Mouse (Mus musculus) lung, adult 2 months (tissue): Measurements from ENCODE around the gene Larp1b. TPM values are rescaled to one million over a fixed set of nuclear protein-coding genes. Genes with fewer than 3 reads are reported as not detected.

Experiments used
- DNase-seq: peaks from one replicate; pipeline ENCODE4 v3.0.0; 2022
- H3K4me1 ChIP-seq: fragments of 200-500 bp; 2 replicates; pipeline ENCODE4 v1.6.1; 2011; ENCODE audit warnings: low read length; ENCODE audit not compliant: control insufficient read depth, insufficient read depth
- H3K4me3 ChIP-seq: fragments of 200-500 bp; replicated peaks from 2 replicates; pipeline ENCODE3; 2011; ENCODE audit warnings: low read depth, mild to moderate bottlenecking, control low read depth, low read length; ENCODE audit errors: extremely low read depth
- CTCF ChIP-seq: fragments of 200-500 bp; IDR thresholded peaks from 2 replicates; pipeline ENCODE4 v1.5.1; 2011; ENCODE audit warnings: mild to moderate bottlenecking, low read length, control low read depth; ENCODE audit not compliant: insufficient read depth
- POLR2A ChIP-seq: fragments of 200-500 bp; IDR thresholded peaks from 2 replicates; pipeline ENCODE4 v1.6.1; 2011; ENCODE audit warnings: low read depth, mild to moderate bottlenecking, control low read depth, low read length, borderline replicate concordance; ENCODE audit errors: extremely low read depth
- WGBS: fragments of 180-500 bp; shearing (Covaris S2); methylation state at CpG from one replicate; pipeline ENCODE4 v1.1.7; 2018; 5-methylcytosine and 5-hydroxymethylcytosine counted together
- polyA plus RNA-seq: library from polyadenylated mRNA; depleted of rRNA; stranded (reverse); fragments of >200 nt; gene quantifications from 2 replicates; pipeline ENCODE4 v1.2.3, GENCODE M21; 2012

Gene Larp1b
- polyA plus RNA-seq, 1 experiment: 4.4 TPM

GRCm38 (mm10) chr3:41047838-41048237 is 98.2 kb downstream of the Larp1b start:
- no peak overlapping the region for H3K4me3 ChIP-seq
- WGBS: 85% methylated on average over 6 of the region's 6 CpGs
- TF ChIP-seq CTCF: no peak
- TF ChIP-seq POLR2A: no peak
- no peaks in the 10 kb centered on the region for H3K4me1 ChIP-seq
- DNase-seq: no peak

GRCm38 (mm10) chr3:41053334-41053733 is 103.7 kb downstream of the Larp1b start:
- H3K4me1 ChIP-seq: no peaks in the 10 kb centered on the region
- WGBS: 70% methylated on average over 3 of the region's 3 CpGs
- no peak overlapping the region for H3K4me3 ChIP-seq
- no peak for TF ChIP-seq CTCF
- no peak for TF ChIP-seq POLR2A
- DNase-seq: no peak

- no peak for DNase-seq
- Histone ChIP-seq H3K4me1 (no peaks in the 10 kb centered on the region), H3K4me3 (no peak overlapping the region)
- no peak for TF ChIP-seq CTCF
- TF ChIP-seq POLR2A: no peak
- 53% methylated on average over 2 of the region's 2 CpGs for WGBS
These were observed 108.8 kb downstream of the Larp1b start for GRCm38 (mm10) chr3:41058395-41058794.

- no peak overlapping the region for H3K4me3 ChIP-seq
- TF ChIP-seq POLR2A (no peak), CTCF (no peak)
- no peaks in the 10 kb centered on the region for H3K4me1 ChIP-seq
- 94% methylated on average over 3 of the region's 3 CpGs for WGBS
- DNase-seq: no peak
These were observed 109.6 kb downstream of the Larp1b start for GRCm38 (mm10) chr3:41059249-41059648.

- TF ChIP-seq CTCF (no peak), POLR2A (no peak)
- WGBS: 82% methylated on average over 3 of the region's 3 CpGs
- Histone ChIP-seq H3K4me1 (no peaks in the 10 kb centered on the region), H3K4me3 (no peak overlapping the region)
- no peak for DNase-seq
These were observed 112.4 kb downstream of the Larp1b start for GRCm38 (mm10) chr3:41061831-41062565.

- TF ChIP-seq POLR2A (no peak), CTCF (no peak)
- no peak for DNase-seq
- WGBS: 89% methylated on average over 2 of the region's 2 CpGs
- H3K4me3 ChIP-seq: no peak overlapping the region
- H3K4me1 ChIP-seq: no peaks in the 10 kb centered on the region
These were observed 113.1 kb downstream of the Larp1b start for GRCm38 (mm10) chr3:41062758-41063157.

- Histone ChIP-seq H3K4me3 (no peak overlapping the region), H3K4me1 (no peaks in the 10 kb centered on the region)
- no peak for DNase-seq
- 65% methylated on average over 2 of the region's 2 CpGs for WGBS
- TF ChIP-seq CTCF (no peak), POLR2A (no peak)
These were observed 115.7 kb downstream of the Larp1b start for GRCm38 (mm10) chr3:41065320-41065719.

GRCm38 (mm10) chr3:41070519-41070918 is 120.9 kb downstream of the Larp1b start:
- DNase-seq: no peak
- TF ChIP-seq CTCF (peak; percentile 53), POLR2A (no peak)
- WGBS: 80% methylated on average over 2 of the region's 2 CpGs
- Histone ChIP-seq H3K4me1 (no peaks in the 10 kb centered on the region), H3K4me3 (no peak overlapping the region)

- DNase-seq: no peak
- Histone ChIP-seq H3K4me1 (no peaks in the 10 kb centered on the region), H3K4me3 (no peak overlapping the region)
- 74% methylated on average over 8 of the region's 8 CpGs for WGBS
- TF ChIP-seq POLR2A (no peak), CTCF (no peak)
These were observed 125.7 kb downstream of the Larp1b start for GRCm38 (mm10) chr3:41075376-41075775.

- TF ChIP-seq CTCF (no peak), POLR2A (no peak)
- no peaks in the 10 kb centered on the region; the same call in 1 of the 2 replicates for H3K4me1 ChIP-seq
- no peak for DNase-seq
- WGBS: 91% methylated on average over 2 of the region's 2 CpGs
- no peak overlapping the region for H3K4me3 ChIP-seq
These were observed 129.0 kb downstream of the Larp1b start for GRCm38 (mm10) chr3:41078673-41079072.

- TF ChIP-seq POLR2A (no peak), CTCF (no peak)
- Histone ChIP-seq H3K4me3 (no peak overlapping the region), H3K4me1 (no peaks in the 10 kb centered on the region; the same call in 1 of the 2 replicates)
- 40% methylated on average over 3 of the region's 3 CpGs for WGBS
- DNase-seq: no peak
These were observed 131.1 kb downstream of the Larp1b start for GRCm38 (mm10) chr3:41080724-41081123.
